Mouse (Mus musculus) adrenal gland, postnatal 10 days (tissue): ENCODE data around the gene Prdm11. TPM values are rescaled to one million over a fixed set of nuclear protein-coding genes. Genes with fewer than 3 reads are reported as not detected.

Experiments
- DNase-seq: peaks from one replicate; pipeline ENCODE4 v3.0.0; 2021; ENCODE audit warnings: mixed read lengths
- total RNA-seq, 2 experiments: library from RNA; stranded (reverse); gene quantifications; 2 replicates each; pipeline ENCODE4 v1.2.3; 2021

Gene Prdm11
- total RNA-seq, 2 experiments from 2014 or later: 35.7 to 37.1 TPM

DNA sequence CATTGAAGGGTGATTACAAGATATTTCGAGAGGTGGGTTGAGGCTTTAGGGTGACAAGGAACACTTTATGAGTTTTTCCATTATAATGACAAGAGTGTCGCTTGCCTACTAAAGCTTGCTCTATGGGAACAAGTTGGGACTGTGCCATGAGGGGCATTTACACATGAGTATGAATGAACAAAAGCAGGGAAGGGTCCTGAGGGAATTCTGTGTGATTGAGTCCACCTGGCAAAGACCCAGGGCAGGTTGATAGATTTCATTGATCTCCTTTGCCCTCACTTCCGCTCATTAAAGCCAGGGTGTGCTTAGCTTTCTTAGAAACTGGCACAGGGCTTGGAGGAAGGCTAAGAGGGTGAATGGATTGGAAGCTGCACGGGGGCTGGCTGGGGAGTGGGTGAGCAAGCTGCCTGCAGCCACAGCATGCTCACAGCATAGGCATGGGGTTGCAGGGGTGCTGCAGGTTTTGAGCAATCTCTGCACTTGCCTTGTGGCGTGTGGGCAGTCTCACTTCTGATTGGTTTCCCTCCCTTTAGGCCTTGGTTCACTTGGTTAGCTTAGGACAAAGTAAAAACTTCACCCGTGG, 121.2 kb downstream of the Prdm11 start:
- no peak for DNase-seq

DNA sequence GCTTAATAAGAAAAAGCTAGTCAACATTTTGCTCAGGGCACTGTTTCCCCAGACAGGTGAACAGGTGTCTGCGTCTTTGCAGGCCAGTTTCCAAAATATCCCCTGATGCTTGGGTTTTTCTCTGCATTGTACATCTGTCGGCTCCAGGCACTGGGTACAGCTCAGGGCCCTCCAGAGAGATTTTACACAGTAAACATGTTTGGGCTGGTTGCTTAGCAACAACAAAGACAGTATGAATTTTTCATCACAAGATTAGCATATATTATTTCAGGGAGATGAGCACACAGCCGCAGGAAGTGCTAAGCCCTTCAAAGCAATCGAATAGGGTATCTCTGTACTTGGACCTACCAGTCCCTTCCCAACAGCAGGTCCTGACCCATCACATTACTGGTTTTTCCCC, 125.3 kb downstream of the Prdm11 start:
- no peak for DNase-seq

DNA sequence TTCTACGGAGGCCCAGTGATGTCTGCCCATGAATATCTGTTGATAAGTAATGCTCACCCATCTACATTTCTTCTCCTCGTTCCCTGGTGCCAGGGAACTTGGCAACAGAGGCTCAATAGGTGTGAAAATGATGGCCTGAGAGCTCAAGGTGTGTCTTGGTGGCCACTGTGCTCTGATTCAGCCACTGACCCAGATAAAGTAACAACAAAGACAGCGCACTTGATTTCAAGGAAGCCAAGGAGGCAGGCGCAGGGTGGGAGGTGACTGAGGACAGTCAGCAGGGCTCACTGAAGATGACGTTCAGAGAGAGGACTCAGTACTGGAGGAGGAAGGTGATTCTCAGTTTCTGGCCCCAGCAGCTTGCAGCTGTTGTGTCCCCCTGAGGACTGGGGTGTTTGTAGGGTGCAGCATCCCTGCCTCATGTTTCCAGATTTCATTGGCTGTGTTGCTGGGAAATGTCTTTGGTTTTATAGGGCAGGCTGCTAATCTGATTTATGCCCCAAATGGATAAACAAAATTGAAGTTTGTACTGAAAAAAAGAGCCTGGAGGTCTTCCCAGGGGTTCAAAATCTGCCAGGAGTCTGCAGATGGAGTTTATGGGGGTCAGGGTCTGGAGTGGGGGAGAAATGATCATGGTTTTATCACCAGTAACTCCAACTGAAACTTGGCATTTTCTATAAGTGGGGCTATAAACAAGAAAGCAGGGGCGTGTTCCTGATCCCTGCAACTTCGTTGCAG, 128.4 kb downstream of the Prdm11 start:
- DNase-seq: no peak

DNA sequence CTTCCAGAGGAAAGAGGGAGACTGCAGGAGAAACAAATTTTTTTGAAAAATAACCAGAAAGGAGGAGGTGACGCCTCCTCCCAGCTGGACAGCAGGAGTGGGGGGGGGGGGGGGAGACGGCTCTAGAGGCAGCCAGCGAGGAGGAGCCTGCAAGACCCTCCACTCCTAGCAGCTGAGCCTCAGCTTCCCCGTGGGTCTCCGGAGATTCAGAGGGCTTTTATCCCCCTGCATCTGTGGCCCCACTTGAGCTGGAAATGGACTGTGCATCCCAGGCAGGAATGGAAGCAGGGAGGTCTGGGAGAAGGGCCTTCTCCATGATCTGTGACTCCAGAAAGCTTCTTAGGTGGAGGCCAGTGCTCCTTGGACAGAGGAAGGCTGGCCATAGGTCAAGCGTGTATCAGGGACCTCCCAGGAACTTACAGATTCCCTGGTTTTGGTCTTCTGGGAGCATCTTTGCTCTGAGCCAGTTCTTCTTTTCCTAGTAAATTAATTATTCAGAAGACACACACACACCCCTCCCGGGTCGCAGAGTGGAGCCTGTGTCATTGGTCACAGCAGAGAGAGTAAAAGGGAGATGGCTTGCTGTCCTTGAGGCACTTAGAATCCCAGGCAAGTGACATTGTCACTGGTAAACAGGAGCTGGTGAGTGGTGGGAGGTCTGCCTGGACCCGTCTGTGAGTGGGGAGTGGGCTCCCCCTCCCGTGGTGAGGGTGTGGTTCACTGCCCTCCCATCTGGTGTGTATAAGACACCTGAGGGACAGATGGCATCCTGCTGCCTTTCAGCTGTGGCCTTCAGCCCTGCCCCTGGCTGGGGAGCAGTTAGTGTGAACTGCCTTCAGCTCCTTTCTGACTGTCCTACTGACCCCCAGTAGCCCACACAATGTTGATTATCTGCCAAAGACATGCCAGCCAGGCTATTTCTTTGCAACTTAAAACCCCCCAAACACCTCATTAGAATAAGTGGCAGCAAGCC, 130.0 kb downstream of the Prdm11 start:
- DNase-seq: no peak

Other genes starting within 250 kb of the Prdm11 start
- 1 to 10 TPM in 1 of 2 experiments, under 1 TPM in 1; 0.97 to 1.1 TPM for gene Syt13, start 131.1 kb downstream of the Prdm11 start, total RNA-seq
- gene Trp53i11, start 141.4 kb upstream of the Prdm11 start, total RNA-seq: 10 to 100 TPM; 87.9 to 89.8 TPM